Mouse (Mus musculus) bone marrow macrophage, adult 2 months (primary cell): ENCODE results near the gene Vgll4.

Source experiments
- CTCF ChIP-seq: IDR thresholded peaks from 2 replicates; pipeline ENCODE4 v1.5.1; 2012; ENCODE audit warnings: low read depth, mild to moderate bottlenecking, low read length, moderate library complexity
- POLR2A ChIP-seq: IDR thresholded peaks from 2 replicates; pipeline ENCODE4 v1.6.1; 2012; ENCODE audit warnings: mild to moderate bottlenecking, low read depth, low read length, borderline replicate concordance

DNA sequence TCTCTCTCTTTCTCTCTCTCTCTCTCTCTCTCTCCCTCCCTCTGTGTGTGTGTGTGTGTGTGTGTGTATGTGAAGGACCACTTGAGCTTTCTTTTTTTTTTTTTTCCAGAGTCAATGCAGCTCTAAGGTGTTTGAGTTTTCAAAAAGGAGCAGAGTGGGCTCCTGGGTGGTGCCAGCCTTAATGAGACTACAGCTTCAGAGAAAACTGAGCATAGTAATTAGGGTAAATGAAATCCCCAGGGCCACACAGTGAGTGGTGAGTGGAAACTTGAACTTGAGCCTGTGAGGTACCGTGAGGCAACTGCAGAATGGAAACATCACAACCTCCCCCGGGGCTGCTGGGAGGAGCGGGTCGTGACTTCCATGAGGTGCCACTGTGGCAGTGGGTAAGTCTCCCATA, 22.1 kb upstream of the Vgll4 start:
- TF ChIP-seq CTCF (no peak), POLR2A (no peak)
